Mouse (Mus musculus) kidney, embryonic 14.5 days (tissue): ENCODE data around the gene Gm20517. TPM values are rescaled to one million over a fixed set of nuclear protein-coding genes. Genes with fewer than 3 reads are reported as not detected.

Experiments used
- ATAC-seq: fragments of 200-750 bp; cut with Nextera tagmentation; 2 replicates; pipeline ENCODE4 v1.8.0; 2017; ENCODE audit warnings: moderate number of reproducible peaks, mild to moderate bottlenecking, moderate TSS enrichment, moderate library complexity; ENCODE audit not compliant: low FRiP score, low TSS enrichment
- H3K27ac ChIP-seq: fragments of 300-500 bp; sonication (generic); 2 replicates; pipeline ENCODE4 v1.5.1; 2014; ENCODE audit warnings: low read depth, mild to moderate bottlenecking, low read length, moderate library complexity, mixed read lengths
- H3K27me3 ChIP-seq: fragments of 300-500 bp; sonication (generic); 2 replicates; pipeline ENCODE4 v1.6.1; 2014; ENCODE audit warnings: mild to moderate bottlenecking, low read length; ENCODE audit not compliant: control insufficient read depth, insufficient read depth
- H3K36me3 ChIP-seq: fragments of 300-500 bp; sonication (generic); 2 replicates; pipeline ENCODE4 v1.6.1; 2014; ENCODE audit warnings: low read length, mixed read lengths; ENCODE audit not compliant: control insufficient read depth, insufficient read depth
- H3K4me1 ChIP-seq: fragments of 300-500 bp; sonication (generic); 2 replicates; pipeline ENCODE4 v1.6.1; 2014; ENCODE audit warnings: low read length, mixed read lengths; ENCODE audit not compliant: control insufficient read depth, insufficient read depth
- H3K4me2 ChIP-seq: fragments of 300-500 bp; sonication (generic); replicated peaks from 2 replicates; pipeline ENCODE4 v1.6.1; 2014; ENCODE audit warnings: low read depth, mild to moderate bottlenecking, low read length
- H3K4me3 ChIP-seq: fragments of 300-500 bp; sonication (generic); 2 replicates; pipeline ENCODE4 v1.5.1; 2014; ENCODE audit warnings: mild to moderate bottlenecking, low read length
- H3K9ac ChIP-seq: fragments of 300-500 bp; sonication (generic); 2 replicates; pipeline ENCODE4 v1.6.1; 2014; ENCODE audit warnings: low read depth, mild to moderate bottlenecking, low read length, moderate library complexity
- H3K9me3 ChIP-seq: fragments of 300-500 bp; sonication (generic); 2 replicates; pipeline ENCODE4 v1.6.1; 2016; ENCODE audit warnings: low read length; ENCODE audit not compliant: control insufficient read depth
- WGBS: fragments of 180-500 bp; shearing (Covaris S2); extraction: QIAGEN DNeasy Blood & Tissue Kit; methylation state at CpG from one replicate; pipeline ENCODE4 v1.1.7; 2014; 5-methylcytosine and 5-hydroxymethylcytosine counted together
- polyA plus RNA-seq: library from polyadenylated mRNA; unstranded; fragments of >200 nt; fragmentation: Nextera tagmentation; extraction: Ambion mirVana; gene quantifications from 2 replicates; pipeline ENCODE4 v1.2.1, GENCODE M21; 2014

Gene Gm20517
- polyA plus RNA-seq, 1 experiment from 2014 or later = 4.2 TPM

DNA sequence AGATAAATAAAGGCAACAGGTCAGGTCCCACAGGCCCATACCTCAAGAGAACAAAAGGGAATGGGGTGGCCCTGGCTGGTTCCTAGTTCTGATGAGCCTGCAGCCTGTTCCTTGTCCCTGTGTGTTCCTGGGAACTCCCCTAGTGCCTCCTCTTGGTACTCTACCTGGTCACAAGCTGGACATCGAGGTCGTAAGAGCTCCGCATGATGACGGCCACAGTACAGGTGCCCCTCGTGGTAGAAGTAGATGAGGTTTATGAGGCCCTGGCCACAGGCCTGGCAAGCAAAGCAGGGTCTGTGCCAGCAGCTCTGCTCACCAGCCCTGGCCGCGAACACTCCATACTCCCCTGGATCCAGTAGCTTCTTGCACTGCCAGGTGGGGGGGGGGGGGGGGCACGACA lies 78.5 kb downstream of the Gm20517 start:
- no peak overlapping the region for H3K27ac ChIP-seq
- no peak overlapping the region for H3K9ac ChIP-seq
- WGBS = 82% methylated on average over 8 of the region's 8 CpGs
- ATAC-seq = no peak
- no peaks in the 10 kb centered on the region for H3K9me3 ChIP-seq
- H3K27me3 ChIP-seq = 0 out of 2 replicates have a peak, but pooled peaks cover 7% of the 10 kb centered on the region
- H3K36me3 ChIP-seq = peaks cover 13% of the 10 kb centered on the region
- peaks cover 10% of the 10 kb centered on the region; the same call in 1 of the 2 replicates for H3K4me1 ChIP-seq
- no peak overlapping the region for H3K4me3 ChIP-seq
- 0 out of 2 replicates have a peak overlapping the region, but pooled peaks have one; percentile 86 for H3K4me2 ChIP-seq

DNA sequence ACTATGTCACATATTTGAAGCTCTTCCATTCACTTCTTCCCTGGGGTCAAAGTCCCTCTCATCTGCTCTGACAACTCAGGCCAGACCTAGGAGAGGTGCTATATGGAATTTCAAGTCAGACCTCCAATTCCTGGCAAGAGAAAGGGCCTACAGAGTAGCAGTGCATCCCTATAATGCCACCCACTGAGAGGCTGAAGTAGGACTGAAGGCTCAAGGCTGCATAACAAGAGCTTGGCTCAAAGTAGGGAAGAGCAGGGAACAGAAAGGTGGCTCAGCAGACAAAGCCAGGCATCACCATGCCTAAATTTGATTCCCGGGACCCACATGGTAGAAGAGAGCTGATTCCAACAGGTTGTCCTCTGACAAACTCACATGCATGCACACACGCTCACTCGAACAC lies 80.3 kb downstream of the Gm20517 start:
- 97% methylated on average over 3 of the region's 3 CpGs for WGBS
- H3K4me2 ChIP-seq = no peak overlapping the region
- no peak overlapping the region for H3K4me3 ChIP-seq
- 0 out of 2 replicates have a peak, but pooled peaks cover 7% of the 10 kb centered on the region for H3K27me3 ChIP-seq
- no peaks in the 10 kb centered on the region for H3K36me3 ChIP-seq
- H3K9me3 ChIP-seq = no peaks in the 10 kb centered on the region
- ATAC-seq = no peak
- H3K27ac ChIP-seq = no peak overlapping the region
- no peak overlapping the region for H3K9ac ChIP-seq
- peaks cover 10% of the 10 kb centered on the region; the same call in 1 of the 2 replicates for H3K4me1 ChIP-seq

- H3K27ac ChIP-seq = no peak overlapping the region
- no peaks in the 10 kb centered on the region for H3K9me3 ChIP-seq
- H3K4me3 ChIP-seq = peak overlapping the region; percentile 74
- peak overlapping the region; percentile 78 for H3K4me2 ChIP-seq
- H3K4me1 ChIP-seq = peaks cover 4% of the 10 kb centered on the region; the same call in 1 of the 2 replicates
- WGBS = 32% methylated on average over 13 of the region's 13 CpGs
- H3K9ac ChIP-seq = peak overlapping the region; percentile 82; the same call in 1 of the 2 replicates
- ATAC-seq = no peak; the same call in 1 of the 2 replicates
- 0 out of 2 replicates have a peak, but pooled peaks cover 7% of the 10 kb centered on the region for H3K27me3 ChIP-seq
- H3K36me3 ChIP-seq = no peaks in the 10 kb centered on the region
These were observed 82.5 kb downstream of the Gm20517 start for GRCm38 (mm10) chr17:47693671-47694441.

DNA sequence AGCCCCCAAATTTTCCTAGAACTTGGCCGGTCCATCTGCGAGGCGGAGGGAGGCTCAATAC lies 82.9 kb downstream of the Gm20517 start, which contains the start of gene Gm21981:
Gene Gm21981, minus strand, starts transcription at position 14 of the 61 bp plus-strand sequence.
- Histone ChIP-seq H3K9me3 (no peaks in the 10 kb centered on the region), H3K9ac (peak within 1 kb of the TSS; percentile 82), H3K4me2 (peak within 1 kb of the TSS; percentile 78), H3K4me3 (peak within 1 kb of the TSS; percentile 74), H3K27ac (peak within 1 kb of the TSS; percentile 37; the same call in 1 of the 2 replicates), H3K4me1 (peaks cover 4% of the 10 kb centered on the region; the same call in 1 of the 2 replicates), H3K36me3 (no peaks in the 10 kb centered on the region), H3K27me3 (0 out of 2 replicates have a peak, but pooled peaks cover 7% of the 10 kb centered on the region)
- WGBS = 3% methylated on average over 3 of the region's 3 CpGs
- ATAC-seq = no peak

- peak; percentile 96 for ATAC-seq
- peak within 1 kb of the TSS; percentile 78 for H3K4me2 ChIP-seq
- WGBS = under 1% methylated on average over 70 of the region's 82 CpGs
- peak within 1 kb of the TSS; percentile 37; the same call in 1 of the 2 replicates for H3K27ac ChIP-seq
- 0 out of 2 replicates have a peak, but pooled peaks cover 7% of the 10 kb centered on the region for H3K27me3 ChIP-seq
- H3K36me3 ChIP-seq = no peaks in the 10 kb centered on the region
- H3K4me1 ChIP-seq = peaks cover 4% of the 10 kb centered on the region; the same call in 1 of the 2 replicates
- no peaks in the 10 kb centered on the region for H3K9me3 ChIP-seq
- peak within 1 kb of the TSS; percentile 82 for H3K9ac ChIP-seq
- peak within 1 kb of the TSS; percentile 74 for H3K4me3 ChIP-seq
These were observed 83.3 kb downstream of the Gm20517 start, which contains the start of gene Prickle4 for GRCm38 (mm10) chr17:47694503-47695336. Gene Prickle4 (minus strand): TSS chr17:47694736.

DNA sequence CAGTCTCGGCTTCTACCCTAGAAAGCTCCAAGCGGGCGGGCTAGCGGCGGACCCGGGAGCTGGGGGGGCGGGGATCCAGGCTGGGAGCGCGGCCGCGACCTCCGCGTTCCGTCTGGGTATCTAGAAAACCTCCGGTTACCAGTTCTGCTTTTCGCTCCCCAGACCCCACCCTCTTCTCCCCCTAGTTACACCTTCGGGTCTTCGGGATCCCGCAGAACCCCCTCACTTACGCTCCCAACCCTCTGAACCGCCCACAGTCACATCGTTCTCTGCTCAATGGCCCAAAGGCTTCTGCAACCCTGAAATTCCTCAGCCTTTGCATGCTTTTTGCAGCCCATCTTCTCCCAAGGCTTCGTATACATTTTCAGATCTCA lies 83.9 kb downstream of the Gm20517 start:
- H3K27ac ChIP-seq = peak overlapping the region; percentile 37; the same call in 1 of the 2 replicates
- peak overlapping the region; percentile 82 for H3K9ac ChIP-seq
- peaks cover 4% of the 10 kb centered on the region; the same call in 1 of the 2 replicates for H3K4me1 ChIP-seq
- peak overlapping the region; percentile 78 for H3K4me2 ChIP-seq
- H3K9me3 ChIP-seq = no peaks in the 10 kb centered on the region
- 0 out of 2 replicates have a peak, but pooled peaks cover 7% of the 10 kb centered on the region for H3K27me3 ChIP-seq
- H3K4me3 ChIP-seq = peak overlapping the region; percentile 74
- no peaks in the 10 kb centered on the region for H3K36me3 ChIP-seq
- ATAC-seq = no peak; the same call in 1 of the 2 replicates
- WGBS = 0% methylated on average over 9 of the region's 23 CpGs

- whole genome bisulfite sequencing = 88% methylated on average over 10 of the region's 10 CpGs
- Histone ChIP-seq H3K27ac (no peak overlapping the region), H3K4me3 (no peak overlapping the region), H3K9me3 (no peaks in the 10 kb centered on the region), H3K4me2 (no peak overlapping the region), H3K9ac (no peak overlapping the region), H3K27me3 (no peaks in the 10 kb centered on the region), H3K36me3 (peaks cover 14% of the 10 kb centered on the region; the same call in 1 of the 2 replicates), H3K4me1 (peaks cover 8% of the 10 kb centered on the region)
- no peak for ATAC-seq
These were observed 86.8 kb downstream of the Gm20517 start for GRCm38 (mm10) chr17:47698156-47698555.

GRCm38 (mm10) chr17:47699055-47699454 lies 87.7 kb downstream of the Gm20517 start:
- Histone ChIP-seq H3K36me3 (peaks cover 20% of the 10 kb centered on the region; the same call in 1 of the 2 replicates), H3K27ac (no peak overlapping the region), H3K4me3 (no peak overlapping the region), H3K27me3 (peaks cover 3% of the 10 kb centered on the region; the same call in 1 of the 2 replicates), H3K4me1 (peaks cover 8% of the 10 kb centered on the region), H3K9me3 (no peaks in the 10 kb centered on the region), H3K4me2 (no peak overlapping the region), H3K9ac (no peak overlapping the region)
- ATAC-seq = no peak
- WGBS = 74% methylated on average over 2 of the region's 2 CpGs
